Mouse (Mus musculus): ENCODE measurements at regions not wholly inside any gene's neighbourhood (a gene's known extent, or its start where the extent isn't known, plus 50 kb on each side); places are given as distances from the start of the nearest gene placed in this dataset.
"Not testable (repeated sequence)": the region's sequence is repeated elsewhere in the genome, so short reads cannot be mapped to it uniquely, and the experiment has no call there.

DNA sequence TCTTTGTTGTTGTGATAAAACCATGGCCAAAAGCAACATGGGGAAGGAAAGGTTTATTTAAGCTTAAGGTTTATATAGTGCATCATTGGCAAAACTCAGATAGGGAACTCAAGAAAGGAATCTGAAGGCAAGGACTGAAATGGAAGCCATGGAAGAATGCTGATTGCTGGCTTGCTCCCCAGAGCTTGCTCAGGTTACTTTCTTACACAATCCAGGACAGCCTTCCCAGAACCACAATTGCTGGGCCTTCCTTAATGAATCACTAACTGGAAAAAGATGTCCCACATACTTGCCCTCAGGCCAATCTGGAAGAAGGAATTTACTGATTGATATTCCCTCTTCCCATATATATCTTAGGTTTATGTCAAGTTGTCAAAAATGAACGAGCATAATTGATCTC, 310.8 kb downstream of the Gxylt1 start:
- H3K4me3 ChIP-seq (ENCODE audit: low read depth, low read length) = no peak overlapping the region
- H3K4me2 ChIP-seq (replicated peaks; ENCODE audit: low read depth, low read length) = no peak overlapping the region
- no peaks in the 10 kb centered on the region for H3K36me3 ChIP-seq (ENCODE audit: control insufficient read depth, insufficient read depth, low read length)
- 59% methylated on average over 1 of the region's 1 CpGs for WGBS
- H3K4me1 ChIP-seq (replicated peaks; ENCODE audit: control insufficient read depth, insufficient read depth, low read length) = no peaks in the 10 kb centered on the region
- no peaks in the 10 kb centered on the region for H3K9me3 ChIP-seq (ENCODE audit: control insufficient read depth, low read length)
- no peak overlapping the region for H3K27ac ChIP-seq (ENCODE audit: low read depth, low read length)
- ATAC-seq (ENCODE audit: low FRiP score) (no peak), DNase-seq (ENCODE audit: low spot score) (no peak)
- H3K27me3 ChIP-seq (ENCODE audit: control insufficient read depth, insufficient read depth, low read length) = no peaks in the 10 kb centered on the region
- H3K9ac ChIP-seq (ENCODE audit: low read depth, low read length) = no peak overlapping the region

DNA sequence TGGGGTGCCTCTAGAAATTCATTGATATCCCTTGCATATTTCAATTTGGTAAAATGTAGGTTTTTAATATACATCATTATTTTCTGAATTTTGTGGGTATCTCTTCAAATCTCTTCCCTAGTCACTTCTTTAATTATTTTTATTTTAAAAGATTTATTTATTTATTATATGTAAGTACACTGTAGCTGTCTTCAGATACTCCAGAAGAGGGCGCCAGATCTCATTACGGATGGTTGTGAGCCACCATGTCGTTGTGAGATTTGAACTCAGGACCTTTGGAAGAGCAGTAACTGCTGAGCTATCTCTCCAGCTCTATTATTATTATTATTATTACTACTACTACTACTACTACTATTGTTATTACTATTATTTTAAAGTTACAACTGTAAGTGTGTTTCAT, 324.1 kb downstream of the Gxylt1 start:
- not testable (repeated sequence) for H3K36me3 ChIP-seq (ENCODE audit: control insufficient read depth, insufficient read depth, low read length); H3K4me3 ChIP-seq (ENCODE audit: low read depth, low read length); H3K4me1 ChIP-seq (replicated peaks; ENCODE audit: control insufficient read depth, insufficient read depth, low read length); H3K27ac ChIP-seq (ENCODE audit: low read depth, low read length); H3K9ac ChIP-seq (ENCODE audit: low read depth, low read length); DNase-seq (ENCODE audit: low spot score); H3K4me2 ChIP-seq (replicated peaks; ENCODE audit: low read depth, low read length); ATAC-seq (ENCODE audit: low FRiP score); H3K27me3 ChIP-seq (ENCODE audit: control insufficient read depth, insufficient read depth, low read length); H3K9me3 ChIP-seq (ENCODE audit: control insufficient read depth, low read length)
- 87% methylated on average over 3 of the region's 3 CpGs for WGBS

DNA sequence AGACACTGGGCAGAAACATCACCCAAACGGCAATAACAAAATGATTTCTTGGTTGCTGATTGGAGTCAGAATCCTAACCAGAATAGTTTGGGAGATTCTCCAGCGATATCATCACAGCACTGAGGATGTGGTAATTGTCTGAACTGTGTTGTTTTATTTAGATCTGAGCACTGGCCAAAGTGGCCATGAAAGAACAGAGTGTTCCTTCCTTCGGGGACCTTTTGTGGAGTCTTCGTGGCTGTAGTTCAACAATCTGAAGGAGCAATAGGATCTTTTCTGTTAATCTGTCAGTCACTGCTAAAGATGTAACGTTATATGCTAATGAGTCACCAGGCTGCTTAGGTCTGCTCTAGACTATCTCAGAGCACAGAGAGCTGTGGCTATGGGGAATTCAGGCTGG, 328.8 kb downstream of the Gxylt1 start:
- 66% methylated on average over 5 of the region's 5 CpGs for WGBS
- Histone ChIP-seq H3K27ac (ENCODE audit: low read depth, low read length) (no peak overlapping the region), H3K36me3 (ENCODE audit: control insufficient read depth, insufficient read depth, low read length) (no peaks in the 10 kb centered on the region), H3K4me3 (ENCODE audit: low read depth, low read length) (no peak overlapping the region), H3K4me2 (replicated peaks; ENCODE audit: low read depth, low read length) (no peak overlapping the region), H3K9ac (ENCODE audit: low read depth, low read length) (no peak overlapping the region), H3K9me3 (ENCODE audit: control insufficient read depth, low read length) (no peaks in the 10 kb centered on the region), H3K4me1 (replicated peaks; ENCODE audit: control insufficient read depth, insufficient read depth, low read length) (no peaks in the 10 kb centered on the region), H3K27me3 (ENCODE audit: control insufficient read depth, insufficient read depth, low read length) (no peaks in the 10 kb centered on the region)
- DNase-seq (ENCODE audit: low spot score) (no peak), ATAC-seq (ENCODE audit: low FRiP score) (no peak)

DNA sequence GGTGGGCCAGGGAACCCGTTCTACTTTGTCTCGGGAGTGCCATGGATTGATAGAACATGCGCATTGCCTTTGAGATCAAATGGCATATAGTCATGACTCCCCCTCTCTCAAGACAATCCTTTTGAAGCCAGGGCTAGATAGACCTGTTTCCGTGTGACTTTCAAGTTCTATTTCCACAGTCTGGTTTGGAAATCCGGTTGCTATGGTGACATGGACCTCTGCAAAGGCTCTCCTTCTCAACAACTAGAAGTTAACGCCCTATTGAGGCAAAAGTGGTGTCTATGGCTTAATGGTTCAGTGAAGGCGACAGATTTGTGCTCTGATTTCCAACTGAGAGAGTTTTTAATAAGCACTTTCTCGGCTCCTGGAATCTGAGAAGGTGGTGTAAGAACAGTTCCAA, 371.2 kb downstream of the Gxylt1 start:
- H3K9me3 ChIP-seq (ENCODE audit: control insufficient read depth, low read length) = no peaks in the 10 kb centered on the region
- H3K36me3 ChIP-seq (ENCODE audit: control insufficient read depth, insufficient read depth, low read length) = no peaks in the 10 kb centered on the region
- no peak overlapping the region for H3K9ac ChIP-seq (ENCODE audit: low read depth, low read length)
- no peak for DNase-seq (ENCODE audit: low spot score)
- no peak for ATAC-seq (ENCODE audit: low FRiP score)
- no peak overlapping the region for H3K4me2 ChIP-seq (replicated peaks; ENCODE audit: low read depth, low read length)
- H3K27ac ChIP-seq (ENCODE audit: low read depth, low read length) = no peak overlapping the region
- no peaks in the 10 kb centered on the region for H3K27me3 ChIP-seq (ENCODE audit: control insufficient read depth, insufficient read depth, low read length)
- WGBS = 77% methylated on average over 8 of the region's 8 CpGs
- H3K4me3 ChIP-seq (ENCODE audit: low read depth, low read length) = no peak overlapping the region
- no peaks in the 10 kb centered on the region for H3K4me1 ChIP-seq (replicated peaks; ENCODE audit: control insufficient read depth, insufficient read depth, low read length)

DNA sequence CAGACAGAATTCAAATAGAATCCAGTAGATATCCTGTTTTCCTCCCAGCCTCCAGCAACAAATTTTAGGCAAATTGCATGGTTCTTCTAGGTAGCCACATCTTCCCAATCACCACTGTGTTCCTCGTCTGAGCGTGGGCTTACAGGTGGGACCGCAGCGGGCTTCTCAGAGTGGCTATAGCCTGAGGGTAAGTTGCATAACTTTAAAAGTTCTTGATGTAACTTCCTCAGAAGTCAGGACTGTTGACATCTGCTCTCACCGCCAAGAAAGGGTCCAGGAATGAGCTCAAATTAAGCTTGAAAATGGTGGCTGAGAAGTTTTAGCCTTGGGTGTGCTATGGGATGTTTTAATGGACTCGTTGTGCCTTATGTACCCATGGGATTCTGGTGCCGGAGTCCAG, 377.7 kb downstream of the Gxylt1 start:
- DNase-seq (ENCODE audit: low spot score) = no peak
- Histone ChIP-seq H3K9ac (ENCODE audit: low read depth, low read length) (no peak overlapping the region), H3K4me2 (replicated peaks; ENCODE audit: low read depth, low read length) (no peak overlapping the region), H3K9me3 (ENCODE audit: control insufficient read depth, low read length) (no peaks in the 10 kb centered on the region), H3K27me3 (ENCODE audit: control insufficient read depth, insufficient read depth, low read length) (no peaks in the 10 kb centered on the region), H3K27ac (ENCODE audit: low read depth, low read length) (no peak overlapping the region), H3K36me3 (ENCODE audit: control insufficient read depth, insufficient read depth, low read length) (no peaks in the 10 kb centered on the region), H3K4me1 (replicated peaks; ENCODE audit: control insufficient read depth, insufficient read depth, low read length) (no peaks in the 10 kb centered on the region), H3K4me3 (ENCODE audit: low read depth, low read length) (no peak overlapping the region)
- ATAC-seq (ENCODE audit: low FRiP score) = no peak
- WGBS = 91% methylated on average over 7 of the region's 7 CpGs

DNA sequence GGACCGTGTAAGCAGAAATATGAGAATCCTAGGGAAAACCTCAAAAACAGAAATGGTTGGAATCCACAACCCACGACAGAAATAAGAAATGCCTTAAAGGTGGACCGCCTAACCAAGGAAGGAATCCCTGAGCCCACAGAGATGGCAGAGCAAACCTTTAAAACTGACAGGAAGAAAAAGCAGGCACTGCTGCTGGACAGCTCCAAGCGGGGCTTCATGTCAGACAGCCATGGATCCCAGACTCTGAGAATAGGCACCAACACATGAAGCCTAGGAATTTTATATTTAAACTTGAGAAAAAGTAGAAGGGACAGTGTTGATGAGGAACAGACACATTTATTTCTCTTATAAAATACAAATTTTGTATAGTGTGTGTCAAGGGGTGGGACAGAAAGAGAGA, 379.1 kb downstream of the Gxylt1 start:
- ATAC-seq (ENCODE audit: low FRiP score) (no peak), DNase-seq (ENCODE audit: low spot score) (no peak)
- no peaks in the 10 kb centered on the region for H3K4me1 ChIP-seq (replicated peaks; ENCODE audit: control insufficient read depth, insufficient read depth, low read length)
- H3K27me3 ChIP-seq (ENCODE audit: control insufficient read depth, insufficient read depth, low read length) = no peaks in the 10 kb centered on the region
- H3K4me2 ChIP-seq (replicated peaks; ENCODE audit: low read depth, low read length) = no peak overlapping the region
- no peaks in the 10 kb centered on the region for H3K36me3 ChIP-seq (ENCODE audit: control insufficient read depth, insufficient read depth, low read length)
- H3K27ac ChIP-seq (ENCODE audit: low read depth, low read length) = no peak overlapping the region
- no peak overlapping the region for H3K9ac ChIP-seq (ENCODE audit: low read depth, low read length)
- H3K4me3 ChIP-seq (ENCODE audit: low read depth, low read length) = no peak overlapping the region
- 77% methylated on average over 4 of the region's 4 CpGs for WGBS
- H3K9me3 ChIP-seq (ENCODE audit: control insufficient read depth, low read length) = no peaks in the 10 kb centered on the region

DNA sequence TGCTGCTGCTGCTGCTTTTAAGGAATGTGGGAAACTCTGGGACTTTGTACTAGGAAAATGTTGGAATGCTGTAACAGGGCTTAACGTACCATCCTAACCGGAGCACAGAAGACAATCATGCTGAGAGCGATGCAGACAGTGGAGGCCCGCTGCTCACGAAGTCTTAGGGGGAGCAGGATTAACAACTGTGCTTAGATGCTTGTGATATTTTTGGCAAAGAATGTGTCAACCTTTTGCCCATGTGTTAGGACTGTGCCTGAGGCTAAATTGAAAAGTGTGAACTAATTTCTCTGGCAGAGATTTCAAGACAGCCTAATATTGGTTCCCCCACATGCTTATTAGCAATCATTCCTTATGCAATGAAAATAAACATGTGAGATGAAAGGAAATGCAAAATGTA, 398.5 kb downstream of the Gxylt1 start:
- DNase-seq (ENCODE audit: low spot score) (no peak), ATAC-seq (ENCODE audit: low FRiP score) (no peak)
- no peak overlapping the region for H3K27ac ChIP-seq (ENCODE audit: low read depth, low read length)
- H3K9me3 ChIP-seq (ENCODE audit: control insufficient read depth, low read length) = no peaks in the 10 kb centered on the region
- H3K4me1 ChIP-seq (replicated peaks; ENCODE audit: control insufficient read depth, insufficient read depth, low read length) = no peaks in the 10 kb centered on the region
- WGBS = 84% methylated on average over 5 of the region's 5 CpGs
- H3K4me3 ChIP-seq (ENCODE audit: low read depth, low read length) = no peak overlapping the region
- no peak overlapping the region for H3K4me2 ChIP-seq (replicated peaks; ENCODE audit: low read depth, low read length)
- H3K9ac ChIP-seq (ENCODE audit: low read depth, low read length) = no peak overlapping the region
- no peaks in the 10 kb centered on the region for H3K27me3 ChIP-seq (ENCODE audit: control insufficient read depth, insufficient read depth, low read length)
- H3K36me3 ChIP-seq (ENCODE audit: control insufficient read depth, insufficient read depth, low read length) = no peaks in the 10 kb centered on the region

DNA sequence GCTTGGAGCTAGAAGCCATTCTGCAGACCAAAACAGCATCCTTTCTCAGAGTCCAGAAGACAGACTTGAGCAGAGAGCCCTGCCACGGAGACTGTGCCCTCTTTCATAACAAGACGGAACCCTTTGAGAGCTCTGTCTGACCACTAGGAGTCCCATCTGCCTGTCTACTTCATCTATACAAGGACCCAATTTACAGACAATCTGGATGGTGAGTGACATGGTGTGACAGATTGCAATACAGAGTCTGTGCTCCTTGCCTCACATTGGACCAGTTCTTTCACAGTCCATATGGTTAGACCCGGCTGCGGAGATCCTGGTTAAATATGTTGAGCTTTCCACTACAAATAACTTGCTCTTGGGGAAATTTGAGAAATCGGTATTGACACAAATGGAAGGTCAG, 410.9 kb downstream of the Gxylt1 start:
- no peaks in the 10 kb centered on the region for H3K36me3 ChIP-seq (ENCODE audit: control insufficient read depth, insufficient read depth, low read length)
- no peak overlapping the region for H3K9ac ChIP-seq (ENCODE audit: low read depth, low read length)
- H3K9me3 ChIP-seq (ENCODE audit: control insufficient read depth, low read length) = no peaks in the 10 kb centered on the region
- H3K4me3 ChIP-seq (ENCODE audit: low read depth, low read length) = no peak overlapping the region
- H3K4me2 ChIP-seq (replicated peaks; ENCODE audit: low read depth, low read length) = no peak overlapping the region
- ATAC-seq (ENCODE audit: low FRiP score) = no peak
- no peak for DNase-seq (ENCODE audit: low spot score)
- H3K27me3 ChIP-seq (ENCODE audit: control insufficient read depth, insufficient read depth, low read length) = no peaks in the 10 kb centered on the region
- 80% methylated on average over 5 of the region's 5 CpGs for WGBS
- no peaks in the 10 kb centered on the region for H3K4me1 ChIP-seq (replicated peaks; ENCODE audit: control insufficient read depth, insufficient read depth, low read length)
- no peak overlapping the region for H3K27ac ChIP-seq (ENCODE audit: low read depth, low read length)

DNA sequence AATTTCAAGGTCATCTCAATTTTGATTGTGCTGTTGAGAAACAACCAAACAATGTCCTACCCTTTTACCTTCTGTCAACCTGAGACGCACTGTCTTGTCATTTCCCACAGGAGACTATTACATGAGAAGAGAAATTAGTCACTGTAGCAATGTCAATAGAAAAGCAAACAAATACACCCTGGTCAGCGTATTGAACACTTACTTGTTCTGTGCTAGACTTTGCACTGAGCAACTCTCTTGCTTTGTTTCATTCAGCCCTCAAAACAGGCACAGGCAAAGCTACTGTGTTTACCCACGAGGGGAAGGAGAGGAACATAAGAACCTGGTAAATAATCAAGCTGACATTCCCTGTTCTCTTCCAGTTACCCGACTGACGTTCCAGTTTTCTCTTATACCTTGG, 424.1 kb downstream of the Gxylt1 start:
- H3K9ac ChIP-seq (ENCODE audit: low read depth, low read length) = no peak overlapping the region
- H3K4me1 ChIP-seq (replicated peaks; ENCODE audit: control insufficient read depth, insufficient read depth, low read length) = no peaks in the 10 kb centered on the region
- no peaks in the 10 kb centered on the region for H3K27me3 ChIP-seq (ENCODE audit: control insufficient read depth, insufficient read depth, low read length)
- no peak for ATAC-seq (ENCODE audit: low FRiP score)
- WGBS = 67% methylated on average over 5 of the region's 5 CpGs
- no peak overlapping the region for H3K27ac ChIP-seq (ENCODE audit: low read depth, low read length)
- no peak overlapping the region for H3K4me3 ChIP-seq (ENCODE audit: low read depth, low read length)
- no peak for DNase-seq (ENCODE audit: low spot score)
- H3K4me2 ChIP-seq (replicated peaks; ENCODE audit: low read depth, low read length) = no peak overlapping the region
- no peaks in the 10 kb centered on the region for H3K36me3 ChIP-seq (ENCODE audit: control insufficient read depth, insufficient read depth, low read length)
- H3K9me3 ChIP-seq (ENCODE audit: control insufficient read depth, low read length) = no peaks in the 10 kb centered on the region

Measured in hindbrain, embryonic 11.5 days (tissue).